Mouse (Mus musculus): ENCODE measurements around the gene Lrriq4.
"Not testable (repeated sequence)": the region's sequence is repeated elsewhere in the genome, so short reads cannot be mapped to it uniquely, and the experiment has no call there.

Lrriq4 gene

GRCm38 (mm10) chr3:30696346-30696745 lies 52.0 kb downstream of the Lrriq4 start:
- peaks cover 84% of the 10 kb centered on the region for H3K4me1 ChIP-seq (replicated peaks; ENCODE audit: low read depth, low read length)
- TF ChIP-seq POU5F1 (IDR thresholded peaks at IDR 0.05; ENCODE audit: borderline replicate concordance, low read length) (no peak), CTCF (conservative IDR thresholded peaks at IDR 0.05; ENCODE audit: low read length) (peak; percentile 93)
- H3K36me3 ChIP-seq (ENCODE audit: insufficient read depth, low read length), result peaks cover 50% of the 10 kb centered on the region
- H3K9me3 ChIP-seq (ENCODE audit: low read length), result 0 out of 2 replicates have a peak, but pooled peaks cover 3% of the 10 kb centered on the region
- H3K4me3 ChIP-seq (replicated peaks; ENCODE audit: low read length), result no peak overlapping the region
- no peaks in the 10 kb centered on the region for H3K27me3 ChIP-seq (ENCODE audit: insufficient read depth, low read length)

DNA sequence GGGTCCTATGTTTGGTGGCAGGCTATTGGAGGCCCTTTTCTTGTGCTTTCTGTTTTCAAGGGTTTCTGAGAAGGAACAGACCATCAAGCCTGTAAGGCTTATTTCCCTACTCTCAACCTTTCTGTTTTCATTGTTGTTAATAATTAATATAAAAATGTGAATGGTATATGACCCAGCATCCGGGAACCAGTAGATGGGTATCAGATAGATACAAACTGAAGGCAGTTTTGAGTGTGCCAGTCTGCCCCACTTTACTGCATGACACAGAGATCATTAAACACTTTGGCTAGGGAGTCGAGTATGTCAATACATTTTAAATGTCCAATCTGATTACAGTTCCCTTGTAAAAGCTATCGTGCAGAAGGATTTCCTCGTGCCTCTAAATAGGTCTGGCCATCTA lies 53.6 kb downstream of the Lrriq4 start:
- Histone ChIP-seq H3K36me3 (ENCODE audit: insufficient read depth, low read length) (peaks cover 38% of the 10 kb centered on the region), H3K4me3 (replicated peaks; ENCODE audit: low read length) (peak overlapping the region; percentile 82; the same call in 1 of the 2 replicates), H3K27me3 (ENCODE audit: insufficient read depth, low read length) (no peaks in the 10 kb centered on the region), H3K9me3 (ENCODE audit: low read length) (0 out of 2 replicates have a peak, but pooled peaks cover 3% of the 10 kb centered on the region), H3K4me1 (replicated peaks; ENCODE audit: low read depth, low read length) (peaks cover 84% of the 10 kb centered on the region)
- TF ChIP-seq NANOG (IDR thresholded peaks at IDR 0.05; ENCODE audit: borderline replicate concordance, low read length) (no peak), POU5F1 (IDR thresholded peaks at IDR 0.05; ENCODE audit: borderline replicate concordance, low read length) (no peak), CTCF (conservative IDR thresholded peaks at IDR 0.05; ENCODE audit: low read length) (no peak)

GRCm38 (mm10) chr3:30699711-30700505 lies 55.6 kb downstream of the Lrriq4 start, which contains the start of gene Lrrc31:
Gene Lrrc31 (minus strand): TSS chr3:30699843.
- Histone ChIP-seq H3K4me1 (replicated peaks; ENCODE audit: low read depth, low read length) (peaks cover 75% of the 10 kb centered on the region), H3K4me3 (replicated peaks; ENCODE audit: low read length) (peak within 1 kb of the TSS; percentile 82), H3K36me3 (ENCODE audit: insufficient read depth, low read length) (peaks cover 23% of the 10 kb centered on the region)
- not testable (repeated sequence) for H3K27me3 ChIP-seq (ENCODE audit: insufficient read depth, low read length); H3K9me3 ChIP-seq (ENCODE audit: low read length)

DNA sequence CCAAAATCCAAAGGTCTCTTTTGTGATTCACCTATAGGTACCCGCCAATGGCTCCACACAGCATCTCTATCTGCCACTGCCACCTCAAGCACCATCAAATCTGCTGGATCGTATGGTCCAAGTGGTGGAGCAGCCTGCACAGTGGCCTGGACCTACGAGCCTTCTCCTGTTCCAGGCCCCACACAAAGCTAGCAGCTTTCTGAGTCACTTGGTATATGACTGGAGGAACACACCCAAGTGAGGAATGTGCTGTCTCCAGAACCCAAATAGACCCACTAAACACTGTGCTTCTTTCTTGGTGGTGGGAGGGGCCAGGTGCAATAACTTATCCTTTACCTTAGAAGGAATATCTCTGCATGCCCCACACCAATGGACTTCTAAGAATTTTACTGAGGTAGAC lies 61.7 kb downstream of the Lrriq4 start:
- no peak overlapping the region for H3K4me3 ChIP-seq (replicated peaks; ENCODE audit: low read length)
- H3K4me1 ChIP-seq (replicated peaks; ENCODE audit: low read depth, low read length), result peaks cover 38% of the 10 kb centered on the region
- no peaks in the 10 kb centered on the region for H3K27me3 ChIP-seq (ENCODE audit: insufficient read depth, low read length)
- no peaks in the 10 kb centered on the region for H3K9me3 ChIP-seq (ENCODE audit: low read length)
- no peaks in the 10 kb centered on the region for H3K36me3 ChIP-seq (ENCODE audit: insufficient read depth, low read length)
- TF ChIP-seq NANOG (IDR thresholded peaks at IDR 0.05; ENCODE audit: borderline replicate concordance, low read length) (no peak), CTCF (conservative IDR thresholded peaks at IDR 0.05; ENCODE audit: low read length) (no peak; the same call in 1 of the 2 replicates), POU5F1 (IDR thresholded peaks at IDR 0.05; ENCODE audit: borderline replicate concordance, low read length) (no peak)

- no peak for TF ChIP-seq CTCF (conservative IDR thresholded peaks at IDR 0.05; ENCODE audit: low read length)
- TF ChIP-seq POU5F1 (IDR thresholded peaks at IDR 0.05; ENCODE audit: borderline replicate concordance, low read length), result no peak
- TF ChIP-seq NANOG (IDR thresholded peaks at IDR 0.05; ENCODE audit: borderline replicate concordance, low read length), result no peak
- H3K9me3 ChIP-seq (ENCODE audit: low read length), result no peaks in the 10 kb centered on the region
- no peaks in the 10 kb centered on the region for H3K36me3 ChIP-seq (ENCODE audit: insufficient read depth, low read length)
- H3K27me3 ChIP-seq (ENCODE audit: insufficient read depth, low read length), result no peaks in the 10 kb centered on the region
- H3K4me3 ChIP-seq (replicated peaks; ENCODE audit: low read length), result no peak overlapping the region
- peaks cover 34% of the 10 kb centered on the region for H3K4me1 ChIP-seq (replicated peaks; ENCODE audit: low read depth, low read length)
These were observed 62.4 kb downstream of the Lrriq4 start for GRCm38 (mm10) chr3:30706614-30707276.

- Histone ChIP-seq H3K4me3 (replicated peaks; ENCODE audit: low read length) (no peak overlapping the region), H3K36me3 (ENCODE audit: insufficient read depth, low read length) (no peaks in the 10 kb centered on the region), H3K9me3 (ENCODE audit: low read length) (no peaks in the 10 kb centered on the region), H3K27me3 (ENCODE audit: insufficient read depth, low read length) (no peaks in the 10 kb centered on the region), H3K4me1 (replicated peaks; ENCODE audit: low read depth, low read length) (peaks cover 24% of the 10 kb centered on the region)
- no peak for TF ChIP-seq POU5F1 (IDR thresholded peaks at IDR 0.05; ENCODE audit: borderline replicate concordance, low read length)
- TF ChIP-seq NANOG (IDR thresholded peaks at IDR 0.05; ENCODE audit: borderline replicate concordance, low read length), result no peak
- TF ChIP-seq CTCF (conservative IDR thresholded peaks at IDR 0.05; ENCODE audit: low read length), result no peak
These were observed 65.9 kb downstream of the Lrriq4 start for GRCm38 (mm10) chr3:30710191-30710590.

- H3K4me3 ChIP-seq (replicated peaks; ENCODE audit: low read length), result no peak overlapping the region
- H3K9me3 ChIP-seq (ENCODE audit: low read length), result no peaks in the 10 kb centered on the region
- no peaks in the 10 kb centered on the region for H3K36me3 ChIP-seq (ENCODE audit: insufficient read depth, low read length)
- peaks cover 12% of the 10 kb centered on the region for H3K4me1 ChIP-seq (replicated peaks; ENCODE audit: low read depth, low read length)
- TF ChIP-seq NANOG (IDR thresholded peaks at IDR 0.05; ENCODE audit: borderline replicate concordance, low read length) (no peak), CTCF (conservative IDR thresholded peaks at IDR 0.05; ENCODE audit: low read length) (no peak), POU5F1 (IDR thresholded peaks at IDR 0.05; ENCODE audit: borderline replicate concordance, low read length) (no peak)
- no peaks in the 10 kb centered on the region for H3K27me3 ChIP-seq (ENCODE audit: insufficient read depth, low read length)
These were observed 69.0 kb downstream of the Lrriq4 start for GRCm38 (mm10) chr3:30713334-30713733.

- Histone ChIP-seq H3K9me3 (ENCODE audit: low read length) (no peaks in the 10 kb centered on the region), H3K36me3 (ENCODE audit: insufficient read depth, low read length) (no peaks in the 10 kb centered on the region), H3K27me3 (ENCODE audit: insufficient read depth, low read length) (no peaks in the 10 kb centered on the region), H3K4me1 (replicated peaks; ENCODE audit: low read depth, low read length) (peaks cover 23% of the 10 kb centered on the region), H3K4me3 (replicated peaks; ENCODE audit: low read length) (no peak overlapping the region)
- TF ChIP-seq CTCF (conservative IDR thresholded peaks at IDR 0.05; ENCODE audit: low read length), result no peak
- TF ChIP-seq POU5F1 (IDR thresholded peaks at IDR 0.05; ENCODE audit: borderline replicate concordance, low read length), result no peak
- no peak for TF ChIP-seq NANOG (IDR thresholded peaks at IDR 0.05; ENCODE audit: borderline replicate concordance, low read length)
These were observed 74.3 kb downstream of the Lrriq4 start for GRCm38 (mm10) chr3:30718649-30719048.
